Mouse (Mus musculus) embryo, embryonic 10.5 days (tissue): Measurements from ENCODE around the gene Srbd1.
A peak's percentile ranks its signal among the peaks of the same experiment; 100 is the strongest.

Source experiments
- DNase-seq: peaks from one replicate; pipeline ENCODE4 v3.0.0-alpha.2; 2015; ENCODE audit warnings: low spot score

Gene Srbd1

DNA sequence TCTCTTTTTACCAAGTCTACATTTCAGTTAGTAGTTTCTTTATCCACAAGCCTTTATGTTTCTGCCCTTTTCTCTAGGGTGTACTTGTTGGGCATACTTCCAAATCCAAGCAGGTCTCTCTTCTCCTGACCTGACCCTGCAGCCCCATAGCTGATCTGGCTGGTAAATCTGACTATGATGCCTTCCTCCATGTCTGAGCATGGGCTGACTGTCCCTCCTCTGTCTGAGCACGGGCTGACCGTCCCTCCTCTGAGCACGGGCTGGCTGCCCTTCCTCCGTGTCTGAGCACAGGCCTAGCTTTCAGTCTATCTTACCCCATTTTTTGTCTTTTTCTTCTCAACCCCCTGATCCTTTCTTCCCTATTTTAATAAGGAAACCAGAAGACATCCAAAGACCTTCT, 162.7 kb downstream of the Srbd1 start:
- no peak for DNase-seq

DNA sequence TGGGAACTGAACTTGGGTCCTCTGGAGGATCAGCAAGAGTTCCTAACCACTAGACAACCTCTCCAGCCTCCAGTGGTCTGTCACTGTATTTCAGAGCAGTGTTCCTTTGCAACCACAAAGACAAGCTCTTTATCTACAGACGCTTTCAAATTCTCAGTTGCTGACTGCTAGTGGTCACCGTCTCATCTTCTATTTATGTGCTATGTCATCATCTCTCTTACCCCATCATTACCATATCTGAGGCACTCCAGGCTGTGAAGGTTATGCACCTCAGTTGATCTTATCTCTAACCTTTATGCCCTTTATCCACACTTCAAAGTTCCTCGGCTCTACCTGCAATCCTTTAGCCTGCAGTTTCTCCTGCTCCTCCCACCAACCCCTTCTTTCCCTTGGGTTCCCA, 163.1 kb downstream of the Srbd1 start:
- no peak for DNase-seq

DNA sequence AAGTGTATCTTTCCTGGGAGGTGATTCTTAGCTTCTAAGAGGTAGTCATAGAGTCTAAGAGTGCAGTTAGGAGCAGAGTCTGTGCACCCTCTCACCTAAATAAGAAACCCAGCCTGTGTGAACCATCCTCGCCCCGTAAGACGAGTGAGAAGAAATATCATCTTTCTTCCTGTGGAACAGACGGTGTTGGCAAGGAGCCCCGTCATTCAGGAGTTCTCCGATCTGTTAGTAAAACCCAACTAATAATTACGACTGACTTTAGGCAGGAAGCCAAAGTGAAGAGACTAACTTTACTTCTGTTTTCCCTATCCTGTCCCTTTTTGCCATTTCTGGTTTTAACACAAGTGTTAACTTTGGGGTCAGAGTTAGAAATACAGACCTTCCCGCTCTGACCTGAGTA, 166.1 kb downstream of the Srbd1 start:
- DNase-seq, result no peak

DNA sequence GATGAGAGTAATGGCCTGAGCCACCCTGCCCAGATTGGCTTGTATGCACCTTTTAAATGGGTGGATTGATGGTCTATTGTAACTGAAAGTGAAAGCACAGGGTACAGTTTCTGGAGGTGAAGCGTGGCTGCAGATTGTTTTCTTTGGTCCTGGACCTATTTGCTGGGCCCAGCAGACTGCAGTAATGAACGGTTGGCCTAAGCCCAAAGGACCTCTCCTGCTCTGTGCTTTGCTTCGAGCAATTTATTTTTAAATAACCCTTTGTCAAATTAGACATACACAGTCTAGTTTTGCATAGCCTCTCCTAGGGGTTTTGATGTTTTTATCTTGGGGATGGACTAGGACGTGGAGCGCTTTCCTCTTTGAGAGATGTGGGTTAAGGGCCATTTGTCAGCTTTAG, 169.9 kb downstream of the Srbd1 start:
- DNase-seq, result no peak

DNA sequence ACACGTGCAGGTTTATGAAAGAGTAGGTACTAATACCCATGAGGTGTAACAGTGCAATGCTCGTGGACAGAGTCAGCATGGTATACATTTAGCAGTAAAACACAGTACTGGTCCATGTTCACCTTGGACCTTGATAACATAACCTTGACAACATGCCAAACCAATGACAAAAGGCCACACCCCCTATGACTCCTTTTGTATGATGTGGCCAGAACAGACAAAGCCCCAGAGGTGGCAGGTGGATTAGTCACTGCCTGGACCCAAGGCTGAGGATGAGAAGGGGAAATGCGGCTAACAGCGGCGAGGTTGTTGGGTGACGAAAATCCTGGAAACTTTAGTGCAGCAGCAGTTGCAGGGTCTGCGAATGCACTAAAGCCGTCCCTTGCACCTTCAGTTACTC, 170.4 kb downstream of the Srbd1 start:
- DNase-seq, result no peak

DNA sequence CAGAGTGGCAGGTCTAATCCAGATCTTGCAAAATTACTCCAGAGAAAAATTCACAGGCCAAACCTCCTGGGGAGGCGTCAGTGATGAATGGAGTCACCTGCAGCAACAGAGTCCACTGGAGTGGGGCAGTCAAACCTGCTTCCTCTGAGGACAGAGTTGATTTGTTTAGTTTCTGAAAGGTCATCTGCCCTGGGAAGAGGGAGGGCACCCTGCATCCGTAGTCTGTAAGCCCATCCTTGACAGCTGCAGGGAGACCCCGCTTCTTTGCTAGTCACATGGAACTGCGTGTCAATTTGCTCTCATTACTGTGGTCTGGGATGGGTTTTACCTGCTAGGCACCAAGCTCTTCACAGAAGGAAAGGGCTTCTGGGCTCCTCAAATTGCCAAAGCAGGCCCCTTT, 173.9 kb downstream of the Srbd1 start:
- DNase-seq, result peak; percentile 36

DNA sequence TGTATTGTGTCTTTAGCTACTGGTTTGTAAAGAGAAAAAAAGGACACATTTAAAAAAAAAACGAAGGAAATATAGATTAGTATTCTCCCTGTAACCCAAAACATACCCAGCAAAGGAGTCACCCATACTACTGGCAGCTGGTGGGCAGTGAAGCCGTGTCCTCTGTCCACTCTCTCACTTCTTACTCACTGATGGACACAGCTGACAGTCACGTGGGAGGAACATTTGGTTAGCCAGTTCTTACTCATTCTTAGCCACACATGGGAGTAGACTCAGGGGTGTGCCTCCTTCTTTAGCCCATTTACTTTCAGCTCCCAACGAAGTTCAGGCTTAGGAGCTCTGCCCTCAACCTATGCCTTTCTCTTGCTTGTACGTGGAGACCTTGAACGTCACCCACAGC, 183.3 kb downstream of the Srbd1 start:
- DNase-seq, result no peak

DNA sequence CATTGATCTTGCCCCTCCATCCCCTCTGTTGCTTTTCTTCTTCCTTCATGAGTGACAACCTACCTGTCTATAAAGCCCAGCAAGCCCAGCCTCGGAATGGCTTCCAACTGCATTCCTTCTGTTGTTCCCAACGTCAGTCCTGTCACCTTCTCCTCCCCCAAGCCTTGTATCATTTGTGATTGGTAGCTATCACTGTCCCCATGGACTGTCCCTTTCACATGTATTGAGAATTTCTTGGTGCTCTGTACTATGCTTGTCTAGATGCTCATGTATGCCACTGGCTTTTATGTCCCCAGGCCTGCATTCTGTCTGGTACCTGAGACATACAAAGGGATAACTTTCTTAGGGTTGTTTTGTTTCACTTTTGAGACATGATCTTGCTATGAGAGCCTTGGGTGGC, 193.2 kb downstream of the Srbd1 start:
- DNase-seq, result no peak

DNA sequence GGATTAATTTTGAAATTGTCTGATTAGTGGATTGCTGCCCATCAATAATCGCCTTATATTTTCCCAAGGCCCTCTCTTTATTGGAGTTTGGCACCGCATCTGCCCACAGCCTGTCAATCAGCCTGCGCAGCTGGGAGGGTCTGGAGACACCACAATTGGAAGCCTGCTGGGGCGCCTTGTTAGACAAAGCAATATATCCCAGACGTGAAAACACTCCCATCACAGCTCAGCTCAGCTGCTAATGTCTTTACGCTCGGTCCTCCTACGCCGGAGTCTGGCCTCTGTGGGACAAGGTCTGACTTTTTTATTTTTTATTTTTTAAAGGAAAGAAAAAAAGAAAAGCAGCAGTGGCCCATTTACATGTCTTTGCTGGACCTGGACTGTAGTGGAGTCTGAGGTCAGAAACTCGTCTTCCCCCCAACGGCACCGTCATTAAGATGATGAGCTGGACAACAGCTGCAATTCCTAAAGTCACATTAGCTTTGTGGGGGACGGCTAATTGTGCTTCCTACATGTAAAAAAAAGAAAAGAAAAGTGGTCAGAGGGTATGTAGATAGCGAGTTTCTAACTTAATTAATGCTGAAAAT, 195.0 kb downstream of the Srbd1 start:
- peak; percentile 60 for DNase-seq

DNA sequence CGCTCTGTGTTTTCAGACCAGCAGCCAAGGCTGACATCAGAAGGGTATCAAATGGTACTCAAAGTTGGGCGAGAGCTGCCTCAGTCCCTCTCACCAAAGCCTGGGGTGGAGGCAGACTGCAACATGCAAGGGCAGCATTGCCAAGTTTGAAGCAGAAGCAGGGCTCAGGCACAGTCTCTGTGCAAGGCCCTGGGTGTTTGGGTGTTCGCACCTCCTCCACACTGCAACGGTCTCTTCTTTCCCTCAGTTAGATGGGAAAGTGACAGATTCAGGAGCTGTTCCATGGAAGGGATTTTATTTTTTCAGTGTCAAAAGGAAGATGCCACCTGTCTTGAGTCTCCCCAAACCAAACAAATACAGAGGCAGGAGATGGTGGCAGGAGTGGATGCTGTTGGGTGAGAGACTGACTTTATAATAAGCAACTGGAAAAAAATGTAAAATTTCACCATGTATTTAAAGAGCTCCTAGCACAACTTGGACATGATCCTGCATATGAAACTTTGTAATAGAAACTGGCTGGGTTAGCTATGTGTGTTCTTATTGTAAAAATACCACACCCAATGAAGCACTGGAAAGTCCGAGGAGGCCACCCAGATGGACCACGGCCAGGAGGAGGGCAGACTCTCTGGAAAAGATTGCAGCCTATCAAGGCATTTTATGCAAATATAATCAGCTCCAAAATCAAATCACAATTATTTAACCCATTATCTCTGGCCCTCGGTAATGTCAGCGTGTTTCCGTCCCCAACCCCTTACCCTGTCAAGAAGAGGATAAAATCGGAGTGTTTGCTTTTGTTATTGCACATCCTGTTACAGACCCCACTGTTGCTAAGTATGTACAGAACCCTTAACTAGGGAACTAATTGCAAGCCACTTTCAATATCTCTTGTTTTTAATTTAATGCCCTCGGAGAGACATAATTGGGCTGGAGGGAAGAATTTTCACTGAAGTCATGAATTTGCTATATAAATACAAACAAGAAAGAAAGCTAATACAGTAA, 195.8 kb downstream of the Srbd1 start:
- DNase-seq, result no peak

DNA sequence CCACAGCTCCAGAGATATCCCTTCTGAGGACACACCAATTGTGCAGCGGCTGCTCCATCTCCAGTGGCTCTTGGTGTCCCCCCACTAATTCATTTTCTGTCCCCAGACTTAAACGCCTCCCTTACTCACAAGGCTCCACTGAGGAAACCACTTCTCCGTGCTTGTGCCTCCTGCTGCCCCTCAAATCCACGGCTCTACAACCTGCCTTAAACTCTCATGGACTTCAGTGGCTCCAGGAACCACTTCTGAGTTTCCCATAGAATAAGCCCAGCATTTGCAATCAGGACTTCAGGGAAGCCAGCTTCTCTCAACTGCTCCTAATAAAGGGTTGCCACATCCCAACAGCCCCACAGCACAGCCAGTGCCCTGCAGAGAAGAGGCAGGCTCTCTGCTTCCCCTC, 200.2 kb downstream of the Srbd1 start:
- no peak for DNase-seq

DNA sequence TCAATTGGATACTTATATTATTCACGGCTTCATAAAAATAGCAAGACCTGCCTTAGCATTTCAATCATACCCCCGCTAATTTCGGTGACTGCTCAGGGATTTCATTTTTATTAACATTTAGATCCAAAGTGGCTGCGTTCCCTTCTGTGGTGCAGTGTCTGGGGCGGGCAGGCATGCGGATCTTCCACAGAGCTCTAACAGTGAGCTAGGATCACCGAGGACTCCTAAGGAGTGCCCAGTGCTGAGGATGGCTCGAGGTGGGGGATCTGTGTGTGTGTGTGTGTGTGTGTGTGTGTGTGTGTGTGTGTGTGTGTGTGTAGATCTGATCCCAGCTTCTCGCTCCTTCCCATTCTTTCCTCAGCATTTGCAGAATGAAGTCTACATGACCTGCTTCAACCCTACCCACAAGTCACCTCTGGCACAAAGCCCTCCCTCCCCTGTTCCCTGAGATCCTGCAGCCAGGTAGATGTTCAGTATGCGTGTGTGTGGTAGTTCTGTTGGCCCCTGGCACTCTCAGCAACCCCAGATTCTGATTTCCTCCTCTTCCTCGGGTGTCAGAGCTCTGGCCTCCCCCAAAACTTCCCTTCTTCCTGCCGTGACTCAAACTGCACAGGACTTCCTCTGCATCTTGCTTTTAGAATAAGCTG, 200.9 kb downstream of the Srbd1 start:
- no peak for DNase-seq

DNA sequence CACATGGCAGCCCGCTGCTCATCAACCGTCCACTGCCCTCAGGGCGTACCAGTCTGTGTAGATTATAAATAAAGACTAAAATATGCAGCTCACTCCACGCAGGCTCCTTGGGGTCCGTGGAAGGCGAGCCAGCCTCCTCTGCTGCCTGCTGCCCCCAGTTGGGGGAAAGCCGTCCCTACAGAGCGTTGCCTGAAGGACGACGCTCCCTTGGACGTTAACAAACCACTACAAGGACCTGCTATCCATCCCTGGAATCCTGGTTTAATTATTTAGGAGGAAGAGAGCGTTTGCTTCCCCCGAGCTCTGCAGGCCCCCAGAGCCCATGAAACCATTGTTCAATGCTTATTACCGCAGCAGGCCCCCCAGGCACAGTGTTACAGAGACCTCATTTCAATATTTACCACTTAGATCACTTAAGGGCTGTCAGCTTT, 201.4 kb downstream of the Srbd1 start:
- no peak for DNase-seq

DNA sequence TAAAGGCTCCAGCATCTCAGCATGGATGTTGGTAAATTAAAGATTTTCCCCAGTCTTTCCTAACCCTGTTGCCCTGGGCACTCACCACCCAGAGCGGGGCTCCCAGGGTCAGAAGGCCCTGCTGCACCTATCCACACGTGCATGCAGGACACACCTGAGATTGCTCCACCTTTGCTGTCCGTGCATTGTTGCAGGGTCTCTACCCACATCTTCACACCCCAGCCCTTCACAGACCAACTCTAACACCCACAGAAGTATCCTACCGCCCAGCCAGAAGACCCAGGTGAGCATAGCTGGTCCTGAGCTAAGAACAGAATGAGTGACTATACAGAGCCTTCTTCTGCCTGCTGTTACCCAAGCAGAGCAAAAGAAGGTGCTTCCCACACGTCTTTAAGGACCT, 201.9 kb downstream of the Srbd1 start:
- DNase-seq, result no peak

DNA sequence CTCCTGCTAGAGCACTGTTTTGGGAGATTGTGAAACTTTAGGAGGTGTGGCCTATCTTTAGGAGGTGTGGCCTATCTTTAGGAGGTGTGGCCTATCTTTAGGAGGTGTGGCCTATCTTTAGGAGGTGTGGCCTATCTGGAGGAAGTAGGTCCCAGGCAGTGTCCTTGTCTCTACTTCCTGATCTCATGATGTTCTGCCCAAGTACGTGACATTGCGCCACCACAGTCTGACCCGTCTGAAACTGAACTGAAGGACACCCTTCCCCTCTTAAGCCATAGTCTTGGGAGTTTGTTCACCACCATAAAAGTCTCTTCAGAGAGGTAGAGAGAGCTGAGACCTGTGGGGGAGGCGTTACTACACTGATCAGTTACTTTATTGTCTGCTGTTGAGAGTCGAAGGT, 202.9 kb downstream of the Srbd1 start:
- no peak for DNase-seq

DNA sequence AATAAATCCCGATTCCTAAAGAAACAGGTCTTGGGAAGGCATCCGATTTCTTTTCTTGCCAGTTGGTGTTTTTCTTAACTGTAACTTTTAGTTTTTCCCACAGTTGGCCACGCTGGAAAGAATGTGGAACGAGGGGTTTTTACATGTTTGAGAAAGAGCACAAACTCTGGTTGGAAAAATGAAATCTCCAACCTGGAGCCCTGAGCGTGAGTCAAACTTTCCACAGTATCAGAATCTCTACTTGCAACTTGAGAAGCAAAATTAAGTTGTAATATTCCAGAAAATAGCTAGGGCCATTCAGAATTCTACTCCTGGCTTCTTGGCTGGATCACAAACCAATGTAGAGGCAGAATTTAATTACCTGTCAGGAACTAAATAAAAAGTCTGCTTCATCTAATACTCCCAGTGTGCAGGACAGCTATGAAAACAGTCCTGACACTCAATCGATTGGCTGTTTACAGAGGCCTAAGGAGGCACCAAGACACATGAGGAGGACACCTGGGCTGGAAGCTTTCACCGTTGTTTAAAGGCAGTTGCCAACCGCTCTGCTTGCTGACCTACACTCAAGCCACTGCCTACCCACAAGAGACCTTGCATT, 203.7 kb downstream of the Srbd1 start:
- no peak for DNase-seq

DNA sequence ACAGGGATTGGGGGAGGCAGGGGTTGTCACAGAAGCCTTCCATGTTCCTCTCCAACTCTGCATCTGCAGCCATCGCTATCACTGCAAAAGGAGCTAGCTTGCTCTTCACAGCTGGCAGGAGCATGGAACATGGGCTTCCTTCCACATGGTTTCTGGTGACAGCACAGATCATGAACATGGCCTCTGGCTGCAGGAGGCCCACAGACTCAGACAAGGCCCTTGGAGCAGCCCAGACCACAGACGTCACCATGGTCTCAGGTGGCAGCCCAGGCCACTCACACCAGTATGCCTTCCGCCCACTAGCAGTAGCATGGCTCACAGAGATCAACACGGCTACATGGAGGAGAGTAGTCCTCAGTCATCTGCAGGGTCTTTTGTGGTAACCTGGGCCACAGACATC, 207.8 kb downstream of the Srbd1 start:
- DNase-seq, result no peak

DNA sequence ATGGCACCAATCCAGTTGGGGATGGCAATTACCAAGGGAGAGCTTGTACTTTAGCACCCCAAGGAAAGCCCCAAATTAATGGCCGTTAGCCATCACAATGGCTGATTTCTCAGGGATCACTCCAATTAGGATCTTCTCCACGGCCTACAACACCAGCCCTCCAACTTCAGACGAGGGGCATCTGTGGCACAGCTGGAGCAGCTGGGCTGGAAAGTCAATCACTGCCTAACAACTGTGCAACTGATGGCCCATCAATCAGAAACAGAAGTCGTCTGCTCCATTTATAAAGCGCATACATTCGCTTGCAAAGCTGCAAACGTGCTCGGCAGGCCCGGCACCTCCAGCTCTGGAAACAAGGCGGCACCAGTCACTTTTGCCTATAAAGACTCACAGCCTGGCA, 209.7 kb downstream of the Srbd1 start:
- peak; percentile 22 for DNase-seq
